Mouse (Mus musculus): Measurements from ENCODE around the gene Tvp23a.

Gene Tvp23a

GRCm38 (mm10) chr16:10447264-10447594, at the start of gene Tvp23a:
Tvp23a (minus strand) TSS chr16:10447362.
- DNase-seq (ENCODE audit: low spot score): peak; percentile 32

DNA sequence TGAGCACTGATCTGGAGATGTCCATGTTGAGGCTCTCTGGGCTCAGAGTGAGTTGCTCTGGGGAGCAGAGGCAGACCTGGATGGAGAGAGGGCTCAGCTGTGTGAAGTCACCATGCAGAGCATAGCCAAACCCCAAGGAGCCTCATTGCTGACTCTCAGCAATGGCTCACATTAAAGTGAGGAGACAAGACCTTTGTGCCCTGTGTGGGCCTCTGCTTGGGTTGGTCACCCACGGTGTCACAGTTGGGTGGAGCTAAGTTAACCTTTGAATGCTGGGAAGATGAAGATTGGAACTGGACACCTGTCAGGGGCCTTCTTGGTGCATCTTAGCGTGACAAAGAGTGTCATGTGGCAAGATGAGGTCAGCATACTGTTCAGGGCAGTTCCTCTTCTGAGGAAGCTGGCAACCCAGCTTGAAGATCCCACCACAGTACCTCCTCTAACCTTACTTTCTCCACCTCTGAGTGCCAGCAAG, 48.7 kb upstream of the Tvp23a start:
- DNase-seq (ENCODE audit: low spot score): no peak

DNA sequence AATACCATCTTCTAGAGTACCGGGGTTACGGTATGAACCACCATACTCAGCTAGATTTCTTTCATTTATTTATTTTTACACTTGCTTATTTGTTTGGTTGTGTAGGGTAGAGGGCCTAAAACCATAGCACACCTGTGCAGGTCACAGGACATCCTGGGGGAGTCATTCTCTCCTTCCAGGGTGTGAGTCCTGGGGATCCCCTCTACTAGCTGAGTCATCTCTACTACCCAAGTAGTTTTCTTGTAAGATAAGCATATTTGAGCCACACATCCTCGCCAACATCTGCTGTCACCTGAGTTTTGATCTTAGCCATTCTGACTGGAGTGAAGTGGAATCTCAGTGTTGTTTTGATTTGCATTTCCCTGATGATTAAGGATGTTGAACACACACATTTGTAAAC, 45.4 kb upstream of the Tvp23a start:
- DNase-seq (ENCODE audit: low spot score): no peak

DNA sequence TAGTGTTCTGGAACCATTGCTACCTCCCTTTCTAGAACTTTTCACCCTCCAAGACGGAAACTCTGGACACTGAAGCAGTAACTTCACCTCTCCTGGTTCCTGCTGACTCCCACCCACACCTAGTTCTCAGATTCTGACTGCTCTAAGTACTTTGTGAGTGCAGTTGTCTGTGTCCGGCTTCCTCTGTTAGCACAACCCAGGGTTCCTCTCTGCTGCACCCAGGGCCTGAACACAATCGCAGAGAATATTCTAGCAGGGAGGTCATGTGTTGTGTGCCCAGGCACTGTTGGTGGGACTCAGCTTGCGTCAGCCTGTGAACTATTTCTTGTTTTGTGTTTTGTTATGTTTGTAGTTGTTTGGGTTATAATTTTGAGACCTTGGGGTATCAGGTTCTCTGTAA, 44.6 kb upstream of the Tvp23a start:
- no peak for DNase-seq (ENCODE audit: low spot score)

DNA sequence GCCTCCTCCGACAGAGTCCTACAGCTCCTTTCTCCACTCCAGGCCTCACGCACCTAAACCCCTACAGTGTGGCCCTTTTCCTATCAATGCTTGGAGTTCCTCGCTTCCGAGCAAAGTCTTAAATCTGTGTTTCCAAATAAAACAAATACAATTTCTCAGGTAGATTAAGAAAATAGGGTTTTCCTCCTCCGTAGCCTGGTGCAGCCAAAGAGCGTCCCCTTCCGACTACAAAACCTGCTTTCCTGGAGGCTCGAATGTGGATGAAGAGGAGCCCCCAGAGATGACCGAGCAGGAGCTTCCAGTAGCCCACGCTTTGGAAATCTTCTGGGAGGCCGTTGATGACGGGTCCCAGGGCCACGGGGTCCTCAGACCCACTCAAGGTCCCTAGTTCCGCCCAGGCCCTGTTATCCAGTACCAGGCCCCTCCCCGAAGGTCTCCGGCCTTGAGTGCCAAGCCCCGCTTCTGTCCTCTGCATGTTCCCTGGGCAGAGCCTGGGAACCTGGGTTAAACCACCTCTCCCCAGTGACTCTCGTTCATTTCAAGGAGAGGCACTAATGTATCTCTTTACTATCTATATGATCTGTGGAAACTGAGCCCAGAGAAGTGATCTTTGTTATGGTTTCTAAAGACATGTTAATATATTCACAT, 43.5 kb upstream of the Tvp23a start:
- no peak for DNase-seq (ENCODE audit: low spot score)

DNA sequence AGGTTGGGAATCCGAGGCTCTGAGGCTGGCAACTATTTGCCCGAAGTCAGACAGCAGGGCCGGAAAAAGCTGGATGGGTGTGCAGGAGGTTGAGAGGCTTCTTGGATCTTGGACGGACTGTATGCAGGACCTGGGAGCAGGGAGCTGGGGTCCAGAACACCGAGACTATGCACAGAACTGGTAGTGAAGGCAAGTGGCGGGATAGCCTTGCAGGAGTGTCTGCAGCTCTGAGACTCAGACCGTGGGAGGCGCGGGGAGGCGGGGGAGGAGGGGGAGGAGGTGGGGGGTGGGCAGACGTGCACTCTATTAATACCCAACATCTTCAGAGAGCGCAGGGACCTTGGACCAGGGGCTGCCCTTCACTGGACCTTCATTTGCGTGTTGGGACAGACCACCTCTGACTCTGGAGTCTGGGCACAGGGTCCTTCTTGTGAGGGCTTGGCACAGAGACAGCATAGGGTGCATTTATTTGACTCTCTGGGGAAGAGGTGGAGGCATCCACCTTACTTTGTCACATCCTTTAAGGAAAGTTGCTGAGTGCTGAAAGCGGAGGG, 42.8 kb upstream of the Tvp23a start:
- no peak for DNase-seq (ENCODE audit: low spot score)

GRCm38 (mm10) chr16:10489483-10489882, 42.3 kb upstream of the Tvp23a start:
- no peak for DNase-seq (ENCODE audit: low spot score)

- DNase-seq (ENCODE audit: low spot score): no peak
These were observed 41.8 kb upstream of the Tvp23a start for GRCm38 (mm10) chr16:10488769-10489481.

GRCm38 (mm10) chr16:10487895-10488493, 40.8 kb upstream of the Tvp23a start:
- no peak for DNase-seq (ENCODE audit: low spot score)

DNA sequence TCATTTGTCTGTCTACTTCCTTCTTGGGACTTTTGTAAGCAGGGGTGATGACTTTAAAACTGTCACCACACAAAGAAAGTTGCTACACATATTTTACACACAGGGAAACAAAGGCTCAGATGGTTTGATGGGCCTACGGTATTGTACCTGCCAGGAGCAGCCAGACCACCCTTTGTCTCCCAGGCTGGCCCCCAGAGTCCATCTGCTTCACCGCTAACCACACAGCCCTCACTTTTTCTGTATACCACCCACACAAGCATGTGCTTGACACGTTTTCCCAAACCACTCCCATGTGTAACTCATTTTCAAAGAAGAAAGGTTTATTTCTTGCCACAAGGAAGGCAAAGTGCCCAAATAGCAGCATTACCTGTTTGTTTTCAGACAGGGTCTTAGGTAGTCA, 39.8 kb upstream of the Tvp23a start:
- DNase-seq (ENCODE audit: low spot score): no peak

- no peak for DNase-seq (ENCODE audit: low spot score)
These were observed 35.2 kb upstream of the Tvp23a start for GRCm38 (mm10) chr16:10482343-10482742.

DNA sequence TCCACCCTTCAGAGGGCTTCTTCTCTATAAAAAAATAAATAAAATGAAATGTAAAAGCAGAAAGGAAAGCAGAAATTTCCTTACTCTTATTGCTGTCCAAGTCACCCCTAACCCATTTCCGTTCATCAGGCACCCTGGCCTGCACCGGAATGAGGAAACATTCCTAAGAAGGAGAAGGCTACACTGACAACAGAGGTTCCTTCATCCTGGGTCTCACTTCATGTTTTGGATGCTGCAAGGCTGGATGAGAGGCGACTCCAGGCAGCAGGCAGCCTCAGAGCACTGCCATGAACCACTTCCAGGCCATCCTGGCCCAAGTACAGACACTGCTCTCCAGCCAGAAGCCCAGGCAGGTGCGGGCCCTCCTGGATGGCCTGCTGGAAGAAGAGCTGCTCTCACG, 32.7 kb upstream of the Tvp23a start, which contains the start of gene Ciita:
Gene Ciita (plus strand): TSS at position 203 of the 400 bp plus-strand sequence.
- DNase-seq (ENCODE audit: low spot score): no peak

- no peak for DNase-seq (ENCODE audit: low spot score)
These were observed 28.8 kb upstream of the Tvp23a start for GRCm38 (mm10) chr16:10475919-10476318.

GRCm38 (mm10) chr16:10474956-10475355, 27.8 kb upstream of the Tvp23a start:
- peak; percentile 84 for DNase-seq (ENCODE audit: low spot score)

GRCm38 (mm10) chr16:10471950-10472349, 24.8 kb upstream of the Tvp23a start:
- no peak for DNase-seq (ENCODE audit: low spot score)

DNA sequence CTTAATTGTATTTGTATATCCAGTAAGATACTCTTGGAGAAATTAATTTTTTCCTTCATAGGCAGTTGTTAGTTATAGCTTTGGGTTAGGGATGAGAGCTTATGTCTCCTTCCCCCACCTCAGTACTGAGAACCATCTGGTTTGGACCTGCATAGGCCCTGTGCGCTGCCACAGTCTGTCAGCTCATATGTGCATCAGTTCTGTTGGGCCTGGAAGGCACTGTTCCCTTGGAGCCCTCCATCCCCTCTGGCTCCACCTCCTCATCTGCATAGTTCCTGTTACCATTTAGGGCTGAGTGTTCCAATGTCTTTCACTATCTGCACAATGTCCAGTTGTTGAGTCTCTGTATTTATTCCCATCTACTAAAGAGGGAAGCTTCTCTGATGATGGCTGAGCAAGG, 21.0 kb upstream of the Tvp23a start:
- DNase-seq (ENCODE audit: low spot score): no peak

DNA sequence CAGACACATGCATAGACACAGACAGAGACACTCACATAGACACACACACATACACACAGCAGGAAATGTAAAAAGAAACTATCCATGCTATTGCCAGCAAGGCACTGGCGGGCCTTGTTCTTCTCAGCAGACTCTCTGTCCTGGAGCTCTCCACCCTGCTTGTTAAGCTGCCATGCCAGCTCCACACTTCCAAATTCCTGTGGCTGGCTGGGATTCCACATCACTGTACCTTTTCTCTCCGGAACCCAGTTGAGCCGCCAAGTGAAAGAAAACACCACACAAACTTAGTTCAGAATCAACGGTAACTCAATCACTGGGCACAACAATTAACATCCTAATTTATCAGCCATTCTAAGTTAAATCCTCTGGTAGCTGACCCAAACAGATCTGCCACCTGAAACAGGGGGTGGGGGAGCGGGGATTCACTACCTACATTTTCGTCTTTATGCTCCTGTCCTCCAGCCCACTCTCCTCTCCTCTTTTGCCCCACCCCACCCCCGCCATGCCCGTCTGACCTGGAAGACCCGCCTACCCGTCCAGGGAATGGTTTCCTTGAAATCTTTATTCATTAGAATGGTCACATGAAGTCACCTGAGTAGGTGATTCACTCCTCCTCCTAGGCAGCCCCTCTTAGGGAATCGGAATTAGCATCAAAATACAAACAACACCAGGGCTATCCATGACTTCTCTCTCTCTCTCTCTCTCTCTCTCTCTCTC, 20.4 kb upstream of the Tvp23a start:
- no peak for DNase-seq (ENCODE audit: low spot score)

DNA sequence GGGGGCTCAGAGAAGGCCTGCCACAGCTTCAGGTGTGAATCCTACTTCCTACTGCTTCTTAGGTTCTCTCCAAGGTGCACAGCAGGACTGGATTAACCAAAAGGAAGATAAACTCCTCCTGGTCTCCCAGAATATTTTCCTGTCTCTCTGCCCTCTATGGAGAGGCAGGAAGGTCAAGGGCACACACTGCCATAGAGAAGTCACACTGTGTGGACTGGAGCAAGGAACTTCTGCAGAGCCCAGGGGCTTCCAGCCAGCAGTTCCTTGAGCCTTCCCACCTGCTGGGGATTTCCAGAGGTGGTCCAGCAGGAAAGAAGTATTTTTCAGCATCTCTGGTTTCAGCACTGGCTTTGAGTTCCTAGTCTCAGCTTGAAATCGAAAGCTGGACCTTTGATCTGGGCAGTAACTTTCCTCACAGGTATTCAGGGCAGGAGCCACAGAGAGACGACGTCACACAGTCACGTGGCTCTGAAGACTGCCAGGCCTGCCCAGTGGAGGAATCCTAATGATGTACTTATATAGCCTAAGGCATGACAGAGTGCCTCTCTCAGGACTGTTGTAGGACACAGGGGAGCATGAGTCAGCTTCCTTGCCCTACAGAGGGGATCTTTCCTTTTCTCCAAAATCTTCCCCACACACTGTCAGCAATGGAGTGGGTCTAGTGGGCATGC, 18.0 kb upstream of the Tvp23a start:
- peak; percentile 35 for DNase-seq (ENCODE audit: low spot score)

GRCm38 (mm10) chr16:10461178-10461577, 14.0 kb upstream of the Tvp23a start:
- no peak for DNase-seq (ENCODE audit: low spot score)

DNA sequence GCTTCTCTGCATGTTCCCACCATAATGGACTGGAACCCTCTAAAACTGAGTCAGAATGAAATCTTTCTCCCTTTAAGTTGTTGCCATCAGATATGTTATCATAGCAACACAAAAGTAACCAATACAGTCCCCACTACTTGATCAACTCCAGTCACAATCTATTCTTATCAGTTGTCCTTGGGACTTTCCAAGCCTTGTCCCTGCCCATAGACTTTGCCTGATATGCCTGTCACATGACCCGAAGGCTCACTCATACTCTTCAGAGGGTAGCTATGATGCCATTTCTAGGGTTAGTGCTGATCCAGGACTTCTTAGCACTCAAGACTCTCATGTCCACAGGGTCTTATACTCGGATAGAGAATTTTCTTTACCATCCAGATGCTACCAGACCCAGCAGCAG, 13.0 kb upstream of the Tvp23a start:
- no peak for DNase-seq (ENCODE audit: low spot score)

DNA sequence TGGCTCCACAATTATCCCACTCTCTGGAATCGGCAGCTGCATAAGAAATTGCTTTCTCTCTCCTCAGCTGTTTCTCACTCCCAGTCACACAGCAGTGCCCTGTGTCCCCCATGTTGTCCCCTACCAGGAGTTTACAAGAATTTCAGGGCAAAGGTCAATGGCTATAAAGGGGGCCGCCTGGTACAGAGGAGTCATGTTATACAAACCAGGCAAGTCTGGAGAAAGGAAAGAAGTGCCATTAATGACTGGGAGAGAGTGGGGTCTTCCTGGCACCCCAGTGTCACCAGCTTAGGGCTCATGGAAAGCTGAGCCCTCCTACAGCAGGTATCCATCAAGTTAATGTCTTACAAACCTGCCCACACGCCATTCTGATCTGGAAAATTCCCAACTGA, 7.4 kb upstream of the Tvp23a start:
- DNase-seq (ENCODE audit: low spot score): no peak
